Mouse (Mus musculus) yolk sac, embryonic 10.5 days (tissue): ENCODE data around the gene Arrb1.

Source experiments
- DNase-seq: peaks from one replicate; pipeline ENCODE4 v3.0.0-alpha.2; 2017; ENCODE audit warnings: low spot score

The Arrb1 gene

GRCm38 (mm10) chr7:99579491-99580190, 44.4 kb downstream of the Arrb1 start:
- no peak for DNase-seq

DNA sequence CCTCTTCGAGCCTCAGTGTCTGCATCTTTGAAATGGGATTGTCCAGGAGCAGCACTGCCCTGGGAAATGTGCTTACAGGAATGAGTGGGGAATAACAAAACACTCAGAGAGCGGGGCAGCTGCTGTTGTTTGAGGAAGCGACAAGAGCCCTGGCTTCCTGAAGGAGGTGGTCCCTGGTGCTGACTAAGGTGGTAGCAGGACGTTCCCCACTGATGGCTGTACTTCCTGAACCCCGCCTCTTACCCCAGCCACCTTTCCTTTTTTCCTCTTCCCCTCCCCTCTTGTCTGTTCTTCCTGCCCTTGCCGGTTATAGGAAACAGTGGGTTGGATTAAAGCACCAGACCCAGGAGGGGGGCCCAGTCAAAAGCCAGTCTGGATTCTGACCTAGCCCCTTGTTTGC, 45.0 kb downstream of the Arrb1 start:
- no peak for DNase-seq

GRCm38 (mm10) chr7:99582306-99582705, 47.0 kb downstream of the Arrb1 start:
- no peak for DNase-seq

GRCm38 (mm10) chr7:99582867-99583266, 47.6 kb downstream of the Arrb1 start:
- no peak for DNase-seq

DNA sequence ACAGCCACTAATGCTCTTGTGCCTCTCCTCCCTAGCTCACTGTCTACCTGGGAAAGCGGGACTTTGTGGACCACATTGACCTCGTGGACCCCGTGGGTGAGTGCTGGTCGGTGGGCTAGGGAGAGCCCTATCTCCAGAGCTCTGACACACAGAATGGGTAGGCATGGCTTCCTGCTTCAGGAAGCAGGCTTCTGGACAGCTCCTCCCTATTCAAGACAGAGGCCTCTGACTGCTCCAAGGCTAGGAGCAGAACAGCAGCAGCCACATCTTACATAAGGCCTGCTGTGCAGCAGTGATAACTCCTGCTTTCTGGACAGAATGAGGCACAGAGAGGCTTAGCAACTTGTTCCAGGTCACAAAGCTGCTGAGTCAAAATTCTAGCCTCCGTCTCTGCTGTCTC, 48.4 kb downstream of the Arrb1 start:
- DNase-seq: no peak

DNA sequence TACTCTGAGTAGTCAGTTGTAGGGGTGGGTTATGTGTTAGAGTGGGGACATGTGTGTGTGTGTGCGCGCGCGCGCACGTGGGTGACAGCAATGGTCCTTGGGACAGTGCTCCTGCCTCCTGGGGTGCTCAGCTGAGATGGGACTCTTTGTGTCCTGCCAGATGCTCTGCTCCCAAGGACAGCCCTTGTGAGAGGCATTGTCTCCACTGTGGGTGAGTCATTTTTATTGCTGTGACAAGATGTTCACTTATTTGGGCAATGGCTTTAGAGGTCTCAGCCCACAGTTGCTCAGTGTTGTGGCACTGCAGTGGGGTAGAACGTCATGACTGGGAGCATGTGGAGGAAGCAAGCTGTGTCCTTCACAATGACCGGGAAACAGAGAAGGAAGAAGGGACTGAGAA, 50.7 kb downstream of the Arrb1 start:
- no peak for DNase-seq

- DNase-seq: peak; percentile 40
These were observed 54.8 kb downstream of the Arrb1 start for GRCm38 (mm10) chr7:99590064-99590463.

GRCm38 (mm10) chr7:99590646-99591045, 55.4 kb downstream of the Arrb1 start:
- DNase-seq: no peak

DNA sequence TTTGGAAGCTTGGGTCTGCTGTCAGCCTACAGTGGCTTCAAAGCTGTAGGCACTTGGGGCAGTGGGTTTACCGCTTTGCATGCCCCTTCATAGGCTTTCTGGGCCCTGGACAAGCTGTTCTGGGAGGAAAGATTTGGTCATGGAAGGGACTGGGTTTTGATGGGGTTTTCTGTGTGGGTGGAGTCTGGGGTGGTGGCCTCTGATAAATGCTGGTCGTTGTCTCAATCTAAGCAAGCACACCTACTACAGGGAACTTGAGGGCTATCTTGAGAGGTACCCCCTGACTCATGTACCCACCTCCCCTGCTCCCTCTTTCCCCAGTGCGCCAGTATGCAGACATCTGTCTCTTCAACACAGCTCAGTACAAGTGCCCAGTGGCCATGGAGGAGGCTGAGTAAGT, 57.4 kb downstream of the Arrb1 start:
- DNase-seq: peak; percentile 21

- DNase-seq: peak; percentile 52
These were observed 58.9 kb downstream of the Arrb1 start for GRCm38 (mm10) chr7:99593868-99594803.

DNA sequence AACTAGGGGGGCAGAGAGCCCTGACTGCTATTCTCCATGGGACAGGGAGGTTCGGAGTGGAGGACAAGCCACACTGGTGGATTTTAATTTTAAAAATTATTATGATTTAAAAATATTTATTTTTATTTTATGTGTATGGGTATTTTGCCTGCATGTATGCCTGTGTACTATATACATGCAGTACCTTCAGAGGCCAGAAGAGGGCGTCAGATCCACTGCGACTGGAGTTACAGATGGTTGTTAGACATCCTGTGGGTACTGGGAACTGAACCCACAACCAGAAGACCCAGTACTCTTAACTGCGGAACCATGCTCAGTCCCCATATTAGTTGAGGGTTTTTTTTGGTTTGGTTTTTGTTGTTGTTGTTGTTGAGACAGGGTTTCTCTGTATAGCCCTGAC, 63.5 kb downstream of the Arrb1 start:
- DNase-seq: no peak

DNA sequence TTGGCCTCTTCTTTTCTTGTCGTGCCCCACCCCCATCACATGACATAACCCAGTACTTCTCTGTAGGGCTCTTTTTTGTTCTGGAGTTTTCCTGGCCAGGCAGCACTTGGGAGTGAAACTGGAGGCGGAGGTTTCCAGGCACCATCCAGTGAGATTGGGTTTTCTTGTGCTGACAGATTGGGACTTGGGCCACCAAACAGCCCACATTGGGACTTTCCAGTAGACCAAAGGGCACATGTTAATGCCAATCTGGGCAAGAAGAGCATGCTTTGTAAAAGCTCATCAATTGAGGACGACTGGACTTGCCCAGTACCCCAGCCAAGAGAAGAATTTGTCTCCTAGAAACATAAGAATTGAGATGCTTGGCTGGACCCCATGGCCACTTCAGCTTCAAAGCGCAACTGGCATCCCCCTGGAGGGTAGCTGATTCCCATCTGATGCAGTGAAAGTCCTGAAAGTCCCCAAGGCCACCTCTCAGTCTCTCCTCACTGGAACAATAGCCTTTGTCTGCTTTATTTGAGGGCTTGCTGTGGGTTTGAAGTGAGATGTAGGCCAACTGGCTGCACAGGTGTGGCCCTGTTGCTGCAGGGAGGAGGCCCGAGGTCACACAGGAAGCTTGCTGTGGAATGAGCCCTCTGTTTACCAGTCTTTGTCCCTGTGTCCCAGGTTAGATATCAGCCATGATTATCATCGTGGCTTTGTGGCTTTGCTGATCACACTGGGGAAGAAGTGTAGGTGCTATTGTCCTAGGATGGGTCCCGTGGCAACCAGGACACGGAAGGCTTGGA, 68.8 kb downstream of the Arrb1 start:
- DNase-seq: no peak

GRCm38 (mm10) chr7:99605058-99605457, 69.8 kb downstream of the Arrb1 start:
- no peak for DNase-seq

DNA sequence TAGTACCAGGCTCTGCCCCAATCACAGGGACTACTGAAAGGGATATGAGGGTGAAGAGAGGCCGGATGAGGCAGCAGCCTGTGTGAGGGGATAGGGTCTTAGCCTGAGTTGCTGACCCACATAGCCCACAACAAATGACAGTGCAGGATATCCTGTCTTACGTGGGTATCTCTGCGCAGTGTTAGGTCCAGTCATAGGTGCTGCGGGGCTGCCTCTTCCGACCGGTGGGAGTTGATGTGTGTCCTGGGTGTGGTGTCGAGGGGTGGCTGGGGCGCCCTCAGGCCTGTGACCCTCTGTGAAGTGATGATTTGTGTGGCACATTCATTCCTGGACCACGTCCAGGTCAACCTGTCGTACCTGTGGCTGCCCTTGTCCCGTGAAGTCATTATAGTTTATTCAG, 71.0 kb downstream of the Arrb1 start:
- DNase-seq: no peak

DNA sequence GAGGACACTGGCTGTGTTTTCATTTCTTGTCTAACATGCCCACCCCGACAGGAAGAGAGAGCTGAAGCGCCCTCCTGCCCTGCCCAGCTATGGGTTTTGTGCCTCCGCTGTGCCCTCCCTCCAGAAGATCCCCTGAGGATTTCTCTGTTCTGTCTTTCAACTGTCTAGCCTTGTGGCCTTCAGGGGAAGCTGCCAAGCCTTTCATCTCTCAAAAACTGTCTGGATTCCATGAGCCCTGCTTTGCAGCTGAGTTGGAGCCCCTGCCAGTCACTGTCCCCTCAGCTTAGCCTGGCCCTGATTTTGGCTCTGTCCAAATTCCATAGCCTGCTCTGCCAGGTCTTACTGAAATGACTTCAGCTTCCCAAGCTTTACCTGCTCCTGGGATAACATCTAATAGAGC, 71.5 kb downstream of the Arrb1 start:
- DNase-seq: no peak

GRCm38 (mm10) chr7:99607632-99608031, 72.4 kb downstream of the Arrb1 start:
- no peak for DNase-seq

GRCm38 (mm10) chr7:99618264-99618663, 83.0 kb downstream of the Arrb1 start:
- no peak for DNase-seq

GRCm38 (mm10) chr7:99618860-99619259, 83.6 kb downstream of the Arrb1 start:
- no peak for DNase-seq

DNA sequence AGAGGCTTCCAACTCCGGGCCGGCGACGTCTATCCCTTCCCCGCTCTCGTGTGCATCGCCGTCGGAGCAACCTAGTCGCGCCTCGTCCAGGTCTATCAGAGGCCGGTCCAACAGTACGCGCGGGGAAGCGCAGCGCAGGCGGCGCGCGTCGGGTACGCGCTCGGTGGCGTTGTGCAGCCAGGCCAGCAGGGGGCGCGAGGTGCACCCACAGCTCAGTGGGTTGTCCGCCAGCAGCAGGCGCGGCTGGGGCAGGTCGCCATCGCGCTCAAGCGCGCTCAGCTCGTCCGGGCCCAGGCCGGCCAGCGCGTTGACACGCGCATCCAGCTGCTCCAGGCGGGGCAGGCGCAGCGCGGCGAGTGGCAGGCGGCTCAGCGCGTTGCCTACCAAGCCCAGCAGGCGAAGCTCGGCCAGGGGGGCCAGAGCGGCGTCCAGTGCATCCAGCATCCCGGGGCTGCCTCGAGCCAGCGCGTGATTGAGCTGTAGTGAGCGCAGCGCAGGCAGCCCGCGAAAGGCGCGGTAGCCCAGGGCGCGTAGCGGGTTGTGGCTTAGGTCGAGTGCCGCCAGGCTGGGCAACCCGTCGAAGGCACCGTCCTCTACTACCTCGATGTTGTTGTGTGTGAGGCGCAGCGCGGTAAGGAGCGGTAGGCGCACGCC, 90.6 kb downstream of the Arrb1 start:
- peak; percentile 76 for DNase-seq

DNA sequence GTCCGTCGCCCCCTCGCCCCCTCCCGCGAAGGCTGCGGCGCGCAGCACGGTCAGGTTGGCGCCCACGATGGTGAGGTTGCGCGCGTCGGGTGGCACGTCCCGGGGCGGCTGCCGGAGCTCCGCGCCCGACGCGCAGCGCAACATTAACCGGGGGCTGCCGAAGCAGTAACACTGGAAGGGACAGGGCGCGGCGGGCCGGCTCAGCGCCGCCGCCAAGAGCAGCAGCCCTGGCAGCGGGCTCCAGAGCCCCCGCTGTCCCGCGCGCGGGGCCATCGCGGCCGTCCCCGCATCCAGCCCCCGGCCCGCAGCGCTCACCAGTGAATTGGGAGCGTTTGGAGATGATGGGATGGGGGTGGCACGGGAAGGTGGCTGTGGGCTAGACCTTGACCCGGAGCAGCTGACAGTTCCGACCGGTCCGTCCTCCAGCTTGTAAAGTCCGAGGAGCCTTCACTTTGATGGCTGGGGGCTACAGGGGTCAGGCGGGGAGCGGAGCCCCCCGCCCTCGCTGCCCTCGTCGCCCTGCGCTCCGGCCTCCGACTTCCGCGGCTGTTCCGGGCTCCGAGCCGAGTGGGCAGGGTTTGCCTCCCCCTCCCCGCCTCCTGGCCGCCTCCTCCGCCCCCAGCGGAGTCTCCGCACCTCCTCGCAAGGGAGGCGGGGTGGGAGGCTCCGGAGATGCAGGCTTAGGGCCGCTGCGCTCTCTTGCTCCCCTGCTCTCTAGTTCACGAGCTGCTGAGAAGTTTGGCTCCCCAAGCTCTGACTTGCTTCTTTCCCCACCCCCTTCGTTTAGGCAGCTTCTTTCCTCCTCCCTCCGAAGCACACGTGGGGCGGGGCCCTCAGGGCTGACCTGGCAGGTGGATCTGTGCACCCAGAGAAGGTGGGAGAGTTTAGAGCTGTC, 91.4 kb downstream of the Arrb1 start, which contains the start of gene Tpbgl:
Gene Tpbgl, minus strand, starts transcription at position 728 of the 895 bp plus-strand sequence.
- DNase-seq: peak; percentile 9

DNA sequence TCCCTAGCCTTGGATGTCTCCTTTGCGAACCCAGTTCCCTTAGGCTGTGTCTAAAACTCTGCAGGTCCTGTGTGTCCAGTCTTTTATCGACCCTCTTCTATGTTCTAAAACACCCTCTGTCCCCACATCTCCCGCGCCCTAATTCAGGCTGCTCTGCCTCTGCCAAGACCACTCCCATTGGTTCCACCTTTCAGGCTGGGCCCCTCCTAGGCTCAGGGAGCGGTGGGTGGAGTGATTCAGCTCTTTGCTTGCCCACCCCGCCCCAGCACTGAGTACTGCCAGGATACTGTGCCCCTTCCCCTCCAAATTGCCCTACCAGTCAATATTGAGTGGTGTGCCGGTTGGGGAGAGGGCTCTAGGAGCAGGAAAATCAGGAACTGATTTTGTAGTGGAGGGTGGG, 92.1 kb downstream of the Arrb1 start:
- DNase-seq: no peak
